Mouse (Mus musculus) E14TG2a.4 (cell line): Measurements from ENCODE around the gene Nim1k.

ENCODE experiments used
- H3K27me3 ChIP-seq: 2 replicates; pipeline ENCODE4 v1.6.1; 2014; ENCODE audit warnings: low read length, control low read depth; ENCODE audit not compliant: insufficient read depth
- H3K36me3 ChIP-seq: 2 replicates; pipeline ENCODE4 v1.6.1; 2014; ENCODE audit warnings: low read length, control low read depth; ENCODE audit not compliant: insufficient read depth
- H3K4me1 ChIP-seq: replicated peaks from 2 replicates; pipeline ENCODE4 v1.6.1; 2014; ENCODE audit warnings: low read depth, low read length, control low read depth
- H3K4me3 ChIP-seq: replicated peaks from 2 replicates; pipeline ENCODE4 v1.5.1; 2014; ENCODE audit warnings: mild to moderate bottlenecking, low read length
- H3K9me3 ChIP-seq: 2 replicates; pipeline ENCODE4 v1.6.1; 2014; ENCODE audit warnings: low read length, control low read depth
- CTCF ChIP-seq: conservative IDR thresholded peaks from 2 replicates; pipeline ENCODE4 v1.5.1; 2014; ENCODE audit warnings: low read length
- NANOG ChIP-seq: IDR thresholded peaks from 2 replicates; pipeline ENCODE4 v1.6.1; 2014; ENCODE audit warnings: borderline replicate concordance, low read length, mixed read lengths
- POU5F1 ChIP-seq: IDR thresholded peaks from 2 replicates; pipeline ENCODE4 v1.6.1; 2014; ENCODE audit warnings: low read length, borderline replicate concordance

Nim1k gene

GRCm38 (mm10) chr13:119716105-119716504, 39.6 kb downstream of the Nim1k start:
- H3K36me3 ChIP-seq, result peaks cover 2% of the 10 kb centered on the region; the same call in 1 of the 2 replicates
- H3K9me3 ChIP-seq, result no peaks in the 10 kb centered on the region
- no peak overlapping the region for H3K4me3 ChIP-seq
- H3K27me3 ChIP-seq, result no peaks in the 10 kb centered on the region
- TF ChIP-seq NANOG, result no peak
- TF ChIP-seq CTCF, result no peak
- TF ChIP-seq POU5F1, result no peak
- no peaks in the 10 kb centered on the region for H3K4me1 ChIP-seq

- TF ChIP-seq NANOG, result no peak
- TF ChIP-seq POU5F1, result no peak
- TF ChIP-seq CTCF, result no peak
- no peaks in the 10 kb centered on the region for H3K27me3 ChIP-seq
- no peaks in the 10 kb centered on the region for H3K9me3 ChIP-seq
- peaks cover 10% of the 10 kb centered on the region; the same call in 1 of the 2 replicates for H3K4me1 ChIP-seq
- no peak overlapping the region for H3K4me3 ChIP-seq
- peaks cover 19% of the 10 kb centered on the region for H3K36me3 ChIP-seq
Measured at GRCm38 (mm10) chr13:119713821-119714220, 41.9 kb downstream of the Nim1k start.

GRCm38 (mm10) chr13:119713107-119713787, 42.4 kb downstream of the Nim1k start:
- Histone ChIP-seq H3K4me3 (no peak overlapping the region), H3K36me3 (peaks cover 25% of the 10 kb centered on the region), H3K4me1 (peaks cover 10% of the 10 kb centered on the region; the same call in 1 of the 2 replicates), H3K27me3 (no peaks in the 10 kb centered on the region), H3K9me3 (no peaks in the 10 kb centered on the region)
- no peak for TF ChIP-seq NANOG

DNA sequence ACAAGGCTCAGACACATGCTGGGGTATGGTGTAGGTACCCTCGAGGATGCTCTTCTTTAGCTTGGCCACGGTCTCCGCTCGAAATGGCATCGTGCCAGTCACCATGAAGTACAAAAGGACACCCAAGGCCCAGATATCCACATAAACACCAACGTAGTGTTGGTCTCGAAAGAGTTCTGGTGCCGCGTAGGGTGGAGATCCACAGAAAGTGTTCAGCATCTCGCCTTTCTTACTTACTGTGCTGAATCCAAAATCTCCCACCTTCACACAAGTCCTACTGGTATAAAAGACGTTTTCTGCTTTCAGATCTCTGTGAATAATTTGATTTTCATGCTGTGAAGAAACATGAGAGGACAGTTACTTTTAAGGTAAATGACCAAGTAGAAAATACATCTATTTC, 43.2 kb downstream of the Nim1k start:
- peaks cover 33% of the 10 kb centered on the region for H3K36me3 ChIP-seq
- H3K9me3 ChIP-seq, result no peaks in the 10 kb centered on the region
- no peaks in the 10 kb centered on the region for H3K27me3 ChIP-seq
- H3K4me3 ChIP-seq, result no peak overlapping the region
- H3K4me1 ChIP-seq, result peaks cover 10% of the 10 kb centered on the region; the same call in 1 of the 2 replicates
- TF ChIP-seq NANOG (no peak), POU5F1 (no peak), CTCF (no peak)

- Histone ChIP-seq H3K4me1 (peaks cover 10% of the 10 kb centered on the region; the same call in 1 of the 2 replicates), H3K27me3 (no peaks in the 10 kb centered on the region), H3K36me3 (peaks cover 52% of the 10 kb centered on the region), H3K4me3 (no peak overlapping the region), H3K9me3 (no peaks in the 10 kb centered on the region)
- TF ChIP-seq NANOG, result no peak
- TF ChIP-seq POU5F1, result no peak
- TF ChIP-seq CTCF, result no peak
Measured at GRCm38 (mm10) chr13:119710268-119710610, 45.4 kb downstream of the Nim1k start.

DNA sequence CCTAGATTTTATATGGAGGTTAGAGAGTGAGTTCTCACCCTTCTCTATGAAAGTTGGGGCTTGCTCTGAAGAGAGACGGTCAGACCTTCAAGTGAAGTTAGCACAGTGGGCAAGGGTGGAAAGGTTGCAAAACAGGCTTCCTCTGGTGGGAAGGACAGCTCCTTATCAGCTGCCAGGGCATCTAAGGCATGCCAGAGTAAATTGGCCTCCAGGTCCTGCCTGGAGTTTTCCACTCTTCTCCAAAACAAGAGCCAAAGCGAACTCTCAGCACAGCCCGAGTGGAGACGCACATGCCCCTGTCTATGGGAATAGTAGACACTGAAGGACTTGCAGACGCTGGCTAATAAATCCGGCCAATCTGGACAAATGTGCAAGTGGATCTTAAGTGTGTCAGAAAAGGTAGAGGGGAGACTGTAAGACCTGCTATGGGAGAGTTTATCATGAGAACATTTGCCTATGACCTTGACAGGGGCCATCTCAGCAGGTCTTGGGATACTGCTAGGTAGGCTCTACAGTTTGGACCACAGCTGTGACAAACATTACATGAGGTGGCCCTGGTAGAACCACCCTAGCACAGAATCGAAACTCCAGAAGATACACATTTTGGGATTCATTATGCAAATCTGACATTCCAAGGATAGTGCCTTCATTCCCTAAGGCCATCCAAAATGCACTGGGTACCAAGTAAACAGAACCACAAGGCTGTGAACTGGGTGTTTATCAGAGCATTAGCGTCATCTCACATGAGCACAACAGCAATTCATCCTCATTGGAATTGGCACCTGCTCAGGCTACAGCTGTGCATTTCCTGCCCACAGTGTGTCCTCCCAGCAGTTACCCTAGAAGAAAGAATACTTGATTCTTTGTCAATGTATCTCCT, 46.1 kb downstream of the Nim1k start:
- peaks cover 10% of the 10 kb centered on the region; the same call in 1 of the 2 replicates for H3K4me1 ChIP-seq
- H3K27me3 ChIP-seq, result no peaks in the 10 kb centered on the region
- no peak overlapping the region for H3K4me3 ChIP-seq
- H3K9me3 ChIP-seq, result no peaks in the 10 kb centered on the region
- TF ChIP-seq POU5F1 (no peak), NANOG (no peak), CTCF (no peak)
- H3K36me3 ChIP-seq, result peaks cover 57% of the 10 kb centered on the region

- Histone ChIP-seq H3K4me1 (peaks cover 10% of the 10 kb centered on the region; the same call in 1 of the 2 replicates), H3K36me3 (peaks cover 64% of the 10 kb centered on the region), H3K27me3 (no peaks in the 10 kb centered on the region), H3K9me3 (no peaks in the 10 kb centered on the region), H3K4me3 (no peak overlapping the region)
- TF ChIP-seq CTCF (no peak), POU5F1 (no peak), NANOG (no peak)
Measured at GRCm38 (mm10) chr13:119708941-119709340, 46.7 kb downstream of the Nim1k start.

DNA sequence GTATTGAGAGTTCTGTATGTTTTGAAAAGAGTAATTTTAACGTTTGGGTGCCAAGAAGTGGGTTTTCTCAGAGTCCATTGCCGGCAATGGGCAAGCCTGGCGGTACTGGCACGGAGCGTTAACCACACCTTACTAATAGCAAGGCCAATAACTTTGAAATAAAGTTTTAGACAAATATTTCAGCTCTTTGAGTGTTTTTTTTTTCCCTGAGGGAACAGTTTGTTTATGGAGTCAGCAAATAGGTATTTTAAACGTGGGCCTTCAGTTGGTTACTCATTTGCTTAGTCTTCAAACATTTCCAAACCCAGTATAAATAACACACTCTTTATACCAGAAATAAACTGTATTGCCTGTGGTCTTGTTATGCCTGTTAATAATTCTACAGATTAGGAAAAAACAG, 47.8 kb downstream of the Nim1k start:
- Histone ChIP-seq H3K4me3 (no peak overlapping the region), H3K27me3 (no peaks in the 10 kb centered on the region), H3K36me3 (peaks cover 71% of the 10 kb centered on the region), H3K4me1 (peaks cover 10% of the 10 kb centered on the region; the same call in 1 of the 2 replicates), H3K9me3 (no peaks in the 10 kb centered on the region)
- TF ChIP-seq CTCF, result no peak
- no peak for TF ChIP-seq POU5F1
- no peak for TF ChIP-seq NANOG
